Mouse (Mus musculus): ENCODE results near the gene Igf2bp3.

The Igf2bp3 gene

GRCm38 (mm10) chr6:49057053-49058021 lies 157.4 kb downstream of the Igf2bp3 start:
- DNase-seq, result peak; percentile 89

GRCm38 (mm10) chr6:49056009-49056408 lies 158.7 kb downstream of the Igf2bp3 start:
- DNase-seq, result no peak

- DNase-seq, result peak; percentile 86
Observed at GRCm38 (mm10) chr6:49055256-49055733, 159.5 kb downstream of the Igf2bp3 start.

GRCm38 (mm10) chr6:49052191-49052590 lies 162.6 kb downstream of the Igf2bp3 start:
- DNase-seq, result peak; percentile 64

GRCm38 (mm10) chr6:49050677-49051410 lies 163.9 kb downstream of the Igf2bp3 start:
- DNase-seq, result peak; percentile 35

- DNase-seq, result peak; percentile 72
Observed at GRCm38 (mm10) chr6:49048395-49048794, 166.4 kb downstream of the Igf2bp3 start.

GRCm38 (mm10) chr6:49047848-49048247 lies 166.9 kb downstream of the Igf2bp3 start:
- DNase-seq, result peak; percentile 80

GRCm38 (mm10) chr6:49046976-49047375 lies 167.8 kb downstream of the Igf2bp3 start:
- peak; percentile 71 for DNase-seq

- peak; percentile 61 for DNase-seq
Observed at GRCm38 (mm10) chr6:49046502-49046901, 168.3 kb downstream of the Igf2bp3 start.

GRCm38 (mm10) chr6:49039470-49040180 lies 175.1 kb downstream of the Igf2bp3 start:
- peak; percentile 86 for DNase-seq

GRCm38 (mm10) chr6:49037268-49037662 lies 177.5 kb downstream of the Igf2bp3 start:
- DNase-seq, result peak; percentile 87

- peak; percentile 90 for DNase-seq
Observed at GRCm38 (mm10) chr6:49036275-49037267, 178.2 kb downstream of the Igf2bp3 start, which contains the start of gene Gpnmb. TSS of gene Gpnmb (plus strand) at chr6:49036546.
